Mouse (Mus musculus) Patski (cell line): ENCODE results near the gene Zdhhc14. TPM values are rescaled to one million over a fixed set of nuclear protein-coding genes. Genes with fewer than 3 reads are reported as not detected.
A peak's percentile ranks its signal among the peaks of the same experiment; 100 is the strongest.

Source experiments
- ATAC-seq: fragments of 100-300 bp; one replicate; pipeline ENCODE4 v1.8.0; 2021
- CTCF ChIA-PET: fragments of 350-600 bp; sonication (Branson Sonifier 250); formaldehyde crosslinking; loops from one replicate; lab custom pipeline; 2022; ENCODE audit warnings: inconsistent platforms; lab: Charles Lee
- POLR2A ChIA-PET: fragments of 350-600 bp; sonication (Branson Sonifier 250); formaldehyde crosslinking; loops from one replicate; lab custom pipeline; 2022; ENCODE audit warnings: antibody characterized with exemption, inconsistent platforms; lab: Charles Lee
- DNase-seq: peaks from one replicate; pipeline ENCODE4 v3.0.0-alpha.2; 2011; ENCODE audit warnings: low read depth, low spot score
- H3K27me3 ChIP-seq: fragments of 371-371 bp; one replicate; pipeline ENCODE4 v1.5.1; 2021
- CTCF ChIP-seq: fragments of 100-300 bp; IDR thresholded peaks from one replicate; pipeline ENCODE4 v1.5.1; 2021
- in situ Hi-C: fragments of 300-500 bp; cut with MboI; formaldehyde crosslinking; loops from 3 replicates; pipeline ENCODE4 v1.11.1; 2018; ENCODE audit warnings: low pct_unique_long_range_greater_than_20kb, mixed read lengths
- polyA plus RNA-seq: library from polyadenylated mRNA; unstranded; gene quantifications from one replicate; pipeline ENCODE4 v1.2.3, GENCODE M21; 2021

Gene Zdhhc14
- polyA plus RNA-seq, 1 experiment from 2014 or later = 2.4 TPM

- ChIA-PET CTCF (no interaction called here), POLR2A (no interaction called here)
- ATAC-seq = no peak
- in situ Hi-C loops = no loop called here
- H3K27me3 ChIP-seq = no peaks in the 10 kb centered on the region
- no peak for TF ChIP-seq CTCF
- DNase-seq = no peak
Observed at GRCm38 (mm10) chr17:5718768-5719387, 226.5 kb downstream of the Zdhhc14 start.

DNA sequence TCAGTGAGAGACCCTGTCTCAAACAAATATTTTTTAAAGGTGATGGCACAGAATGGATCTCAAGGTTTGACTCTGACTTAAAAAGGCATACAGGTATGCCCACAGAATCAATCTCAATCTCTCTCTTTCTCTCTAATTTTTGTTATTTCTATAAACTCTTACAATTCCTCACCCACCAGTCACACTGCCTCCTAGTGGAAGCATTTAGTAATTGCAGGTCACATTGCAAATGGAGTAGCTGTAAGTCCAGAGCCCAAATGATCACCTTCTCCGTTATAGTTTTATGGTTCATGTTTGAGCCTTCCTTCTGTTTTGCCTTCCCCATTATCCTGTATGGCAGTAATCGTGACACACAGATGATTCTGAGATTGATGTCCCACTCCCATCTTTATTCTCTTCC is 230.4 kb downstream of the Zdhhc14 start:
- H3K27me3 ChIP-seq = no peaks in the 10 kb centered on the region
- in situ Hi-C loops = loop anchor here (5.0 kb wide), 1 partner anchor 546 kb away; no protein-coding TSS in a partner anchor
- CTCF ChIA-PET = interaction anchor here (0.9 kb wide), 1 partner anchor 282 kb away, joined by 4 read pairs; no protein-coding TSS in a partner anchor
- DNase-seq = no peak
- no peak for ATAC-seq
- POLR2A ChIA-PET = no interaction called here
- TF ChIP-seq CTCF = peak; percentile 49

DNA sequence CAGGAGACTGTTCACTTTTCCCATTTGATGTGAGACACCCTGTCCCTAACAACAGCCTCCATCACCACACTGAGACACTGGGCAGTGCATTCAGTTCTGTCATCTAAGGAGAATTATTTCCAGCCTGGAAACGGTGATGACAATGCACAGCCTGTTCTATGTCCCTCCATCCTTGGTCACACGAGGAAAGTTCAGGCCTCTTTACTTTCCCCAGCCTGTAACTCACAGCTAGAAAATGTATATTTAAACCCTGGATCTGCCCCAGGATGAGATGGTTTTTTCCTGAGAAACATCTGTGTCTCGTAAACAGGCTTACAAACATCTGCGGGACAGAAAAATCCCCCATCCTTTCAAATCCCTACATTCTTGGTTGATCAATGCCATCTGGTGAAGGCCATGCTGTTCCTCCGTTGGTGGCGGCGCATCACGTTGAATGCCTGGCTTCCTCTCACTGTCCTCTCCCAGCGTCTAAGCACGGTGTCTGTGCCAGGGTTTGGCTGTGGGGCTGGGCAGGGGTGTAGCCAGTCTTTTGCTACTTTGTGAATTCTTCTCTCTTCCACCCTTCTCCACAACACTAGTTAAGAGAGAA is 231.3 kb downstream of the Zdhhc14 start:
- in situ Hi-C loops = loop anchor here (5.0 kb wide), 1 partner anchor 546 kb away; no protein-coding TSS in a partner anchor
- no peak for TF ChIP-seq CTCF
- H3K27me3 ChIP-seq = no peaks in the 10 kb centered on the region
- ATAC-seq (no peak), DNase-seq (no peak)
- POLR2A ChIA-PET = no interaction called here
- CTCF ChIA-PET = no interaction called here

DNA sequence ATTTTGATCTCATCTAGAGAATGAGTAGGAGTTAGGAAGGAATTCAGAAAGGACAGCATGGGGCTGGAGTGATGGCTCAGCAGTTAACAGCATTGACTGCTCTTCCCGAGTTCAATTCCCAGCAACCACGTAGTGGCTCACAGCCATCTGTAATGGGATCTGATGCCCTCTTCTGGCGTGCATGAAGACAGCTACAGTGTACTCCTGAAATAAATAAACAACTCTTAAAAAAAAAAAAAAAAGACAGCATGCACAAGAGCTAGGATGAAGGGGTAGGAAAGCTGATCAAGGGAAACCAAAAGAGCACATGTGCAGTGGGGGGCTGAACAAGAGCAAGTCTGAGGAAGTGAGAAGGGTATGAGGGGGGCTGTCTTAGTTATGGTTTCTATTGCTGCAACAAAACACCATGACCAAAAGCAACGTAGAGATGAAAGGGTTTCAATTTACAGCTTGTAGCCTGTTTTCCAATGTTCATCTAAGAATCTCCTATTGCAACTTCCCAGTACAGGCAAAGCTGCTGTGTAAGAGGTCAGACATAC is 237.3 kb downstream of the Zdhhc14 start:
- ATAC-seq = no peak
- DNase-seq = no peak
- peak; percentile 45 for TF ChIP-seq CTCF
- CTCF ChIA-PET = interaction anchor here (1.6 to 1.7 kb wide), 2 partner anchors 12 to 290 kb away, joined by 3 to 6 read pairs; partner anchors contain the start of gene Tmem242
- POLR2A ChIA-PET = no interaction called here
- in situ Hi-C loops = no loop called here
- H3K27me3 ChIP-seq = no peaks in the 10 kb centered on the region

- TF ChIP-seq CTCF = no peak
- CTCF ChIA-PET = interaction anchor here (1.6 to 1.7 kb wide), 2 partner anchors 13 to 291 kb away, joined by 3 to 6 read pairs; partner anchors contain the start of gene Tmem242
- POLR2A ChIA-PET = no interaction called here
- ATAC-seq (no peak), DNase-seq (no peak)
- in situ Hi-C loops = no loop called here
- H3K27me3 ChIP-seq = no peaks in the 10 kb centered on the region
Observed at GRCm38 (mm10) chr17:5730538-5730937, 238.2 kb downstream of the Zdhhc14 start.

- no peak for DNase-seq
- no peaks in the 10 kb centered on the region for H3K27me3 ChIP-seq
- ChIA-PET POLR2A (no interaction called here), CTCF (no interaction called here)
- in situ Hi-C loops = no loop called here
- peak; percentile 72 for TF ChIP-seq CTCF
- ATAC-seq = no peak
Observed at GRCm38 (mm10) chr17:5733400-5733799, 241.0 kb downstream of the Zdhhc14 start.

GRCm38 (mm10) chr17:5741061-5741460 is 248.7 kb downstream of the Zdhhc14 start:
- in situ Hi-C loops = no loop called here
- TF ChIP-seq CTCF = no peak
- ATAC-seq (no peak), DNase-seq (peak; percentile 41)
- CTCF ChIA-PET = interaction anchor here (0.9 to 4.1 kb wide), 3 partner anchors 13 to 301 kb away, joined by 3 to 17 read pairs (median 3); partner anchors contain the start of gene Tmem242
- no peaks in the 10 kb centered on the region for H3K27me3 ChIP-seq
- POLR2A ChIA-PET = no interaction called here

DNA sequence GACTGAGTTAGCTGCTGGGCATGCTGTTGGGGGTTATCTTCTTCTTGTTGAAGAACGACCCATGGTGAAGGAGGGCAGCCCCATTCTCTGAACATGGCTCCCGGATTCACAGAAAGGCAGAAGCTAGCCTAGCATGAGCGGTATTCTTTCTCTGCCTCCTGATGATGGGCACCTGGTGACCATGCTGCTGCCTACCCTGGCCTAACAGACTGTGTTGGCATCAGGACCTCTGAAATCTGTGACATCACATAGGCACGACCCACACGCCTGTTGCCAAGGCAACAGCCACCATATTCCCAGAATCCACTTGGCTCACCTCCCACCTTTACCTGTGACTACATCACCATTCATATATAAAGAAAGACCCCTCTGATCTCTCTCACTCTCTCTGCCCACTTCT is 251.7 kb downstream of the Zdhhc14 start:
- H3K27me3 ChIP-seq = no peaks in the 10 kb centered on the region
- no peak for DNase-seq
- in situ Hi-C loops = no loop called here
- TF ChIP-seq CTCF = no peak
- POLR2A ChIA-PET = no interaction called here
- no peak for ATAC-seq
- CTCF ChIA-PET = interaction anchor here (4.1 kb wide), 1 partner anchor 304 kb away, joined by 17 read pairs; the partner anchor contains the start of gene Tmem242

- ChIA-PET CTCF (no interaction called here), POLR2A (no interaction called here)
- ATAC-seq = no peak
- in situ Hi-C loops = loop anchor here (5.0 kb wide), 2 partner anchors 184 to 304 kb away; partner anchors contain the start of gene Tmem242
- H3K27me3 ChIP-seq = no peaks in the 10 kb centered on the region
- no peak for TF ChIP-seq CTCF
- no peak for DNase-seq
Observed at GRCm38 (mm10) chr17:5746378-5746777, 254.0 kb downstream of the Zdhhc14 start.

DNA sequence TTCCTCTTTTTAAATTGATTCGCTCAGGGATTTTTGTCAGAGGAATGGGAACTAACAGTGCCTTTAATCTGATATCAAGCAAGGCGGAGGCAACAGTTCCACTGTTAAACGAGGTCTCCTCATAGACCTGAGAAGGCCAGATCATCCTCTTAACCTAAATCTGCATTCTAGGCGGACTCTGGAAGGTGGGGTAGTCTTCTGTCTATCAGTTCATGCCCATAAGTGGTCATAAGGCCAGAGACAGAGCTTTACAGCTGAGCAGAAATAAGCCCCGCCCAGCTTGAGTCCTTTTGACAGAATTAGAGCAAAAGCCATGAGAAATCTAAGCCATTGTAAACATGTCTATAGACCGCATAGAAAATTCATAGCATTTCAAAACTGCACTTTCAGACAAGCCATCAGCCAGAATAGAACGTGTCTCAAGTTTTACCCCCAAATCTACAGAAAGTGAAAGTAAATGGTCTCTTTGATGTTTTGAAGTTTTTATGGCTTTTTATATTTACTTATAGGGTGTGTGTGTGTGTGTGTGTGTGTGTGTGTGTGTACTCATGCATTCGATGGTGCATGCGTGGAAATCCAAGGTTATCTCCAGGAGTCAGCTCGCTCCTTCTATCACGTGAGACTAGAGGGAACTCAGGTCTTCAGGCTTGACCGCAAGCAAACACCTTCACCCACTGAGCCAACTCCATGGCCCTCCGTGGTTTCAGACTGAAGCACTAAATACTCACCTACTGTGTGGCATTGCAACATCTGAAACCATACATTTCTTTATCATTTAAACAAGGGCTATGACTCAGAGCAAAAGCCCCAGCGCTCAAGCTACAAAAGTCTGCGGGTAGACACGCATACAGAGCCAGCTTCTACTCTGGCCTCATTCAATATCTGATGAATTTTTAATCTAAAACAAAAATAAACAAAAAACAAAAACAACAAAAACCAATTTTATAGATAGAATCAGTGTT is 255.5 kb downstream of the Zdhhc14 start:
- ATAC-seq = no peak
- POLR2A ChIA-PET = interaction anchor here (0.7 to 1.0 kb wide), 2 partner anchors 308 to 401 kb away, joined by 3 to 6 read pairs; no protein-coding TSS in a partner anchor
- CTCF ChIA-PET = interaction anchor here (0.9 to 2.1 kb wide), 5 partner anchors 288 to 319 kb away, joined by 3 to 6 read pairs (median 4); partner anchors contain the start of gene Tmem242
- in situ Hi-C loops = loop anchor here (5.0 kb wide), 2 partner anchors 186 to 306 kb away; partner anchors contain the start of gene Tmem242
- no peak for DNase-seq
- no peak for TF ChIP-seq CTCF
- H3K27me3 ChIP-seq = no peaks in the 10 kb centered on the region
